ENCODE assay signal across 7 mouse cellular contexts in the genomic region with DNA sequence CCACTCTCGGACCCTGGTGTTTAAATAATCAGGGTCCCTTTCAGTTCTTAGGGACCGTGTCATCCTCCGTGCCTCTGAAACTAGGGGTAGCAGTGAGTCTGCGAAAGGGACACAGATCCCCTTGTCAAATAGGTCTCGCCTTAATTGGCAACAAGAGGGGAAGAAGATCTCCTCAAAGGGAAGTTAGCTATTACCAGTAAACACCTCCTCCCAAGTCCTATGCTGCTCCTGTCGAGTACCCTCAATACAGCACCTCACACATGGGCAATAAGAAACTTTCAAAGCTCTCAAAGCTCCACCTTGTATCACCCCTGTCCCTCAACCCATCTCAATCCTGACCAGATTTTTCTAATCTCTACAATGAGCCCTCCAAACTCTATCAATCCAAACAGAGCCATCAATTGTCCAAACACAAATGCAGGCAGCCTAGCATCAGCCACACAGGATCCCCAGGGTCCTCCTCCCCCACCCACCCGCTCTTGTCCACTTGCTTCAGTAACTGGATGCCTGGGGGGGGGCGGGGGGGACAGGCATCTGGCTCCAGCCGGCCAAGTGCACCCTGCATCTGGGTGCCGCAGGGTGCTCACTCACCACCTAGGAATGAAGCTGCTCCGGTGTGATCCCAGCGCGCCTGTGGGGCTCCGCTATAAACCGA. TPM values are rescaled to one million over a fixed set of nuclear protein-coding genes. Genes with fewer than 3 reads are reported as not detected.
DNase-seq lines count a peak whose midpoint lies in the region; ATAC-seq and TF ChIP-seq lines count a peak whose summit lies in the region.

No protein-coding gene starts in this region.

- H3K9me3 ChIP-seq in lung, postnatal 0 days (ENCODE audit: low read length), result no peaks in the 10 kb centered on the region
- no peaks in the 10 kb centered on the region for H3K9me3 ChIP-seq in forebrain, embryonic 10.5 days
- no peaks in the 10 kb centered on the region for H3K9me3 ChIP-seq in limb, embryonic 13.5 days
- H3K9me3 ChIP-seq in stomach, embryonic 14.5 days (ENCODE audit: control insufficient read depth, low read depth, low read length), result no peaks in the 10 kb centered on the region

- TF ChIP-seq CTCF in lung, postnatal 0 days (IDR thresholded peaks at IDR 0.05), result no peak

- ATAC-seq in lung, postnatal 0 days, result no peak
- ATAC-seq in limb, embryonic 13.5 days (ENCODE audit: low FRiP score, low read depth), result no peak
- no peak for ATAC-seq in stomach, embryonic 14.5 days (ENCODE audit: insufficient number of reproducible peaks, insufficient read depth, low FRiP score, low read depth)
- ATAC-seq in megakaryocyte-erythroid progenitor cell, adult 5-6 weeks (replicated peaks; ENCODE audit: low FRiP score, low TSS enrichment, poor library complexity, severe bottlenecking), result no peak

- no peaks in the 10 kb centered on the region for H3K36me3 ChIP-seq in lung, postnatal 0 days (ENCODE audit: insufficient read depth, low read length)
- peaks cover under 1% of the 10 kb centered on the region; the same call in 1 of the 2 replicates for H3K36me3 ChIP-seq in forebrain, embryonic 10.5 days (replicated peaks)
- H3K36me3 ChIP-seq in limb, embryonic 13.5 days, result peaks cover 13% of the 10 kb centered on the region; the same call in 1 of the 2 replicates
- H3K36me3 ChIP-seq in stomach, embryonic 14.5 days (ENCODE audit: control insufficient read depth, insufficient read depth, low read length), result no peaks in the 10 kb centered on the region

- H3K4me1 ChIP-seq in lung, postnatal 0 days (ENCODE audit: insufficient read depth, low read depth, low read length), result 0 out of 2 replicates have a peak, but pooled peaks cover 2% of the 10 kb centered on the region
- peaks cover 41% of the 10 kb centered on the region for H3K4me1 ChIP-seq in forebrain, embryonic 10.5 days
- H3K4me1 ChIP-seq in limb, embryonic 13.5 days, result peaks cover 15% of the 10 kb centered on the region
- no peaks in the 10 kb centered on the region; the same call in 1 of the 2 replicates for H3K4me1 ChIP-seq in stomach, embryonic 14.5 days (ENCODE audit: control insufficient read depth, insufficient read depth, low read length)

- DNase-seq in lung, postnatal 0 days (ENCODE audit: low spot score), result no peak
- no peak for DNase-seq in lung, adult 18-20 months
- no peak for DNase-seq in forebrain, embryonic 10.5 days (ENCODE audit: extremely low spot score, low spot score)
- DNase-seq in cerebellum, postnatal 25 days, result no peak

- H3K9ac ChIP-seq in lung, postnatal 0 days (replicated peaks; ENCODE audit: low read depth), result peak overlapping the region; percentile 65
- H3K9ac ChIP-seq in limb, embryonic 13.5 days, result peak overlapping the region; percentile 78
- H3K9ac ChIP-seq in stomach, embryonic 14.5 days (replicated peaks; ENCODE audit: low read depth, low read length), result peak overlapping the region; percentile 52; the same call in 1 of the 2 replicates

- TF ChIP-seq EP300 in lung, postnatal 0 days (IDR thresholded peaks at IDR 0.05), result no peak

- peak overlapping the region; percentile 80 for H3K4me2 ChIP-seq in lung, postnatal 0 days (replicated peaks; ENCODE audit: low read depth, low read length)
- H3K4me2 ChIP-seq in limb, embryonic 13.5 days (replicated peaks), result peak overlapping the region; percentile 87
- peak overlapping the region; percentile 90 for H3K4me2 ChIP-seq in stomach, embryonic 14.5 days (replicated peaks; ENCODE audit: low read depth, low read length)

- H3K4me3 ChIP-seq in lung, postnatal 0 days (ENCODE audit: low read depth, low read length), result peak overlapping the region; percentile 53
- peak overlapping the region; percentile 79 for H3K4me3 ChIP-seq in forebrain, embryonic 10.5 days
- H3K4me3 ChIP-seq in limb, embryonic 13.5 days, result peak overlapping the region; percentile 65
- peak overlapping the region; percentile 63 for H3K4me3 ChIP-seq in stomach, embryonic 14.5 days (ENCODE audit: low read depth, low read length)

- WGBS in lung, postnatal 0 days, result 19% methylated on average over 14 of the region's 15 CpGs
- WGBS in forebrain, embryonic 10.5 days, result 20% methylated on average over 15 of the region's 15 CpGs
- WGBS in limb, embryonic 13.5 days, result 15% methylated on average over 15 of the region's 15 CpGs
- WGBS in stomach, embryonic 14.5 days, result 16% methylated on average over 15 of the region's 15 CpGs

- H3K27ac ChIP-seq in lung, postnatal 0 days (ENCODE audit: low read length), result 0 out of 2 replicates have a peak overlapping the region, but pooled peaks have one; percentile 40
- peak overlapping the region; percentile 87 for H3K27ac ChIP-seq in forebrain, embryonic 10.5 days
- H3K27ac ChIP-seq in limb, embryonic 13.5 days, result no peak overlapping the region
- H3K27ac ChIP-seq in stomach, embryonic 14.5 days (ENCODE audit: low read length), result peak overlapping the region; percentile 33; the same call in 1 of the 2 replicates

- H3K27me3 ChIP-seq in lung, postnatal 0 days (replicated peaks; ENCODE audit: insufficient read depth, low read length), result no peaks in the 10 kb centered on the region
- no peaks in the 10 kb centered on the region for H3K27me3 ChIP-seq in forebrain, embryonic 10.5 days (ENCODE audit: poor library complexity, severe bottlenecking)
- no peaks in the 10 kb centered on the region for H3K27me3 ChIP-seq in limb, embryonic 13.5 days
- H3K27me3 ChIP-seq in stomach, embryonic 14.5 days (ENCODE audit: control insufficient read depth, insufficient read depth, low read length), result no peaks in the 10 kb centered on the region

RNA-seq across cellular contexts. Expression of a gene that starts 0.4 kb away (rescaled TPM):
- 8.2 TPM in 2 replicates for polyA plus RNA-seq in lung, postnatal 0 days (2015; fragmentation: Nextera tagmentation; extraction: Ambion mirVana)
- polyA plus RNA-seq in forebrain, embryonic 10.5 days (2016; fragmentation: Nextera tagmentation; extraction: Ambion mirVana), result 10.6 and 11.8 TPM in 2 replicates
- 17.2 and 17.9 TPM in 2 replicates for polyA plus RNA-seq in limb, embryonic 13.5 days (2015; fragmentation: Nextera tagmentation; extraction: Ambion mirVana)
- polyA plus RNA-seq in stomach, embryonic 14.5 days (2014; fragmentation: Nextera tagmentation; extraction: Ambion mirVana), result 8.0 and 10.1 TPM in 2 replicates
- total RNA-seq in megakaryocyte-erythroid progenitor cell, adult 5-6 weeks (2014; fragmentation: Nextera tagmentation), result 2.2 and 3.0 TPM in 2 replicates
- total RNA-seq in megakaryocyte-erythroid progenitor cell, adult 5-6 weeks (2017), result 1.1 and 3.3 TPM in 2 replicates

RNA-seq across cellular contexts. Expression of a gene that starts 16.9 kb away (rescaled TPM):
- 30.9 and 33.2 TPM in 2 replicates for polyA plus RNA-seq in lung, postnatal 0 days (2015; fragmentation: Nextera tagmentation; extraction: Ambion mirVana)
- 31.9 and 33.5 TPM in 2 replicates for polyA plus RNA-seq in forebrain, embryonic 10.5 days (2016; fragmentation: Nextera tagmentation; extraction: Ambion mirVana)
- 76.5 and 82.3 TPM in 2 replicates for polyA plus RNA-seq in limb, embryonic 13.5 days (2015; fragmentation: Nextera tagmentation; extraction: Ambion mirVana)
- 42.0 and 44.6 TPM in 2 replicates for polyA plus RNA-seq in stomach, embryonic 14.5 days (2014; fragmentation: Nextera tagmentation; extraction: Ambion mirVana)
- total RNA-seq in megakaryocyte-erythroid progenitor cell, adult 5-6 weeks (2014; fragmentation: Nextera tagmentation), result 1.4 TPM in 1 of 2 replicates, not detected in the other
- total RNA-seq in megakaryocyte-erythroid progenitor cell, adult 5-6 weeks (2017), result 0.08 TPM in 1 of 2 replicates, not detected in the other

RNA-seq across cellular contexts. Expression of a gene that starts 18.8 kb away (rescaled TPM):
- polyA plus RNA-seq in lung, postnatal 0 days (2015; fragmentation: Nextera tagmentation; extraction: Ambion mirVana), result 45.8 and 50.1 TPM in 2 replicates
- 70.3 and 73.0 TPM in 2 replicates for polyA plus RNA-seq in forebrain, embryonic 10.5 days (2016; fragmentation: Nextera tagmentation; extraction: Ambion mirVana)
- polyA plus RNA-seq in limb, embryonic 13.5 days (2015; fragmentation: Nextera tagmentation; extraction: Ambion mirVana), result 104 and 107 TPM in 2 replicates
- polyA plus RNA-seq in stomach, embryonic 14.5 days (2014; fragmentation: Nextera tagmentation; extraction: Ambion mirVana), result 75.3 and 76.2 TPM in 2 replicates
- total RNA-seq in megakaryocyte-erythroid progenitor cell, adult 5-6 weeks (2014; fragmentation: Nextera tagmentation), result 21.8 and 27.9 TPM in 2 replicates
- total RNA-seq in megakaryocyte-erythroid progenitor cell, adult 5-6 weeks (2017), result 19.6 and 29.9 TPM in 2 replicates

RNA-seq across cellular contexts. Expression of a gene that starts 25.5 kb away (rescaled TPM):
- polyA plus RNA-seq in lung, postnatal 0 days (2015; fragmentation: Nextera tagmentation; extraction: Ambion mirVana), result 30.9 and 32.7 TPM in 2 replicates
- 205 and 209 TPM in 2 replicates for polyA plus RNA-seq in forebrain, embryonic 10.5 days (2016; fragmentation: Nextera tagmentation; extraction: Ambion mirVana)
- 141 and 149 TPM in 2 replicates for polyA plus RNA-seq in limb, embryonic 13.5 days (2015; fragmentation: Nextera tagmentation; extraction: Ambion mirVana)
- polyA plus RNA-seq in stomach, embryonic 14.5 days (2014; fragmentation: Nextera tagmentation; extraction: Ambion mirVana), result 111 and 120 TPM in 2 replicates
- total RNA-seq in megakaryocyte-erythroid progenitor cell, adult 5-6 weeks (2014; fragmentation: Nextera tagmentation), result 308 and 381 TPM in 2 replicates
- 409 and 443 TPM in 2 replicates for total RNA-seq in megakaryocyte-erythroid progenitor cell, adult 5-6 weeks (2017)

RNA-seq across cellular contexts. Expression of a gene that starts 38.6 kb away (rescaled TPM):
- polyA plus RNA-seq in lung, postnatal 0 days (2015; fragmentation: Nextera tagmentation; extraction: Ambion mirVana), result 4.7 and 7.2 TPM in 2 replicates
- 10.3 and 10.4 TPM in 2 replicates for polyA plus RNA-seq in forebrain, embryonic 10.5 days (2016; fragmentation: Nextera tagmentation; extraction: Ambion mirVana)
- 8.4 and 9.6 TPM in 2 replicates for polyA plus RNA-seq in limb, embryonic 13.5 days (2015; fragmentation: Nextera tagmentation; extraction: Ambion mirVana)
- 8.1 and 8.5 TPM in 2 replicates for polyA plus RNA-seq in stomach, embryonic 14.5 days (2014; fragmentation: Nextera tagmentation; extraction: Ambion mirVana)
- 9.0 and 11.4 TPM in 2 replicates for total RNA-seq in megakaryocyte-erythroid progenitor cell, adult 5-6 weeks (2014; fragmentation: Nextera tagmentation)
- total RNA-seq in megakaryocyte-erythroid progenitor cell, adult 5-6 weeks (2017), result 5.2 and 6.0 TPM in 2 replicates
